Mouse (Mus musculus) right cerebral cortex, adult 2 months (tissue): Measurements from ENCODE around the gene Znrf1.
"Not testable (repeated sequence)": the region's sequence is repeated elsewhere in the genome, so short reads cannot be mapped to it uniquely, and the experiment has no call there.

Source experiments
- DNase-seq, 2 experiments: peaks; one replicate each; pipeline ENCODE4 v3.0.0; 2021 to 2022; ENCODE audit warnings: low spot score in 2 of 2

Gene Znrf1

DNA sequence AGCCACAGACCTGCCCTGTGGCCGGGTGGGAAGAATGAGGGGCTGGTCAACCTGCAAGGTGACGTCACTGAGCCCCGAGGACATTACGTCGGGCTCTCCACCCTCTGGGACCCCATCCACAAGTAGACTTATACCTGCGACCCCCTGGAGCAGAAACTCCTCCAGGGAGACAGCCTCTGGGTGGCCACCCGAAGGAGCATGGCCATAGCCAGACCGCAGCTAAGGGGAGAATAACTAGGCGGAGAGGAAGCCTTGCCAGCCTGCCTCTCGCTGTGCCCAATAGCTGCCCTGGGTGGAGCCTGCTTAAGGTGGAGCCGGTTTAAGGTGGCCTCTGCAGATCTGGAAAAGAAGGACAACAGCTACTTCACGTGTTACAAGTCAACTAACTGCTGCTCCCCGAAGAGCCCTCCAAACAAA, 94.2 kb downstream of the Znrf1 start, which contains the start of gene Ldhd:
Gene Ldhd (minus strand): TSS at position 270 of the 417 bp plus-strand sequence.
- DNase-seq, result peak; percentile 39 to 55

DNA sequence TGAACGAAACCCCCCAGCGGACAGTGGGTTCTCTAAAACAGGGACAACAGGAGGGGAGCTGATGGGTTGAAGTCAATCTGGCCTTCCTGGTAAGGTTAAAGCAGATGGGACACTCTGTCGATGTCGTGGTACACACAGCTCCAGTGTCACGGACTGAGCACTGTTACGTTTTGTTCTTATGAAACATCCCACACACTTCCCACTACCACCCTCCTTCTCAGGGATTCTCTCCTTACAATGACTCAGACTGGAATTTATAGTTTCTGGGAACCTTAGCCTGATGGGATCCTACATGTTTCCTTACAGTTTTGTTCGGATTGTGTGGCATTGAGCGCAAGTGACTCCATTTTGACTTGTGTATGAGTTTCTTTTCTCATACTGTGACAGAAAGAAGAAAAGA, 95.7 kb downstream of the Znrf1 start:
- DNase-seq, result peak in 1 of 2 experiments; percentile 49

DNA sequence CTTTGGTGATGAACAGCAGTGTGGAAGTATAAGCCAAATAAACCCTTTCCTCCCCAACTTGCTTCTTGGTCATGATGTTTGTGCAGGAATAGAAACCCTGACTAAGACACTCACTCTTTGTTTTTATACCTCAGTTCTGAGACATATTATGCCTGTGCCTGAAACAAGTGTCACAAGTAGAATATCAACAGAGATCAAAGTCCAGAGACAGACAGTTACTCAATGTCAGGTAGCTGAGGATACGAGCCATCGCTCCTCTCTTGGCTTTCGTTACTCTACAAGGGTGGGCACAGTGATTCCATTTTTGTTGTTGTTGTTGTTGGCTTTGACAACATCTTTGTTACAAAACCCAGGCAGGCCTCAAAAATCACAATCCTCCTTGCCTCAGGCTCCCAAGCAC, 97.1 kb downstream of the Znrf1 start:
- DNase-seq, result no peak

DNA sequence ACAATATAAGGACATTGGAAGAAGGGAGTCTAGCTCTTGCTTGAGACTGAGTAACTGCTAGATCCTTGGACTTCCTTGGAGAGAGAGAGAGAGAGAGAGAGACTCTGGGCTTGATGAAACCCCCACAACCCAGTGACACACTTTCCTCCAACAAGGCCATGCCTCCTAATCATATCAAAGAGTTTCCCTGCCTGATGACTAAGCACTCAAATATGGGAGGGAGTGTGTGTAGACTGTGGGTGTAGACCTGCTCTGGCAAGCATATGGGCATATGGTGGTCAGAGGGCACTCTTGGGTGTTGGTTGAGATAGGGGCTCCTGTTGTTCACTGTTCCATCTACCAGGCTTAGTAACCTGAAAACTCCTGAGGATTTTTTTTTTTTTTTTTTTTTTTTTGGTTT, 102.2 kb downstream of the Znrf1 start:
- no peak for DNase-seq

DNA sequence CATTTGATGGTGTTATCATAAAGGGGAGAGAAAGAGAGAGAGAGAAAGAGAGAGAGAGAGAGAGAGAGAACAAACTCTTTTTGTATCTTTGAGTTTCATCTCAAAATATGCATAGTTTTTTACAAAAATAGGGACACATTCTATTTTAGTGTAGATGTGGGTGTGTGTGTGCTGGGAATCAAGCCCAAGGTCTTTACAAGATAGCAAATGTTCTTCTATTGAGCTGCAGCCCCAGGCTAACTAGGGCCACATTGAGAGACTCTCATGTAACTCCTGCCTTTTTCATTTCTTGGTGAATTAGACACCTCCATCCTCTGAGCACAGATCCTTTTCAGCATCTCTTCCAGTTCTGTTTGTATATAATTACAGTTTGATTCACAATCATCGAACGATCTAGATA, 105.2 kb downstream of the Znrf1 start:
- DNase-seq, result no peak

DNA sequence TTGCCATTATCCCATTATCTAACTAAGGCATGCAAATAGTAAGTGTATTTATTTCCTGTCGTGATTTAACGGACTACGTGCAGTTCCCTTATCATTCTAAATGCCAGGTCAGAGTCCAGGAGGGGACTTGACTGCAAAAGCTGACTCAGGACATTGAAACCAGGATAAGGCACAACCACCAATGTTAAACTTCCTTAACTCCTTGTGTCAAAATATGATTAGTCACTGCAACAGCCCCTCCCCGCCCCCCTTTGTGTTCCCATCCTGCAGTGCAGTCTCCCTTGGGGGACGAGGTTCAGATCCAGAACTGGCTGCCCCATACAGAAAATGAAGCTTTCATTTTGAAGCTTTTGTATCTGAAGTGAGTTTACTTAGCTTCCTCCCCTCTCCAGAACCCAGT, 106.6 kb downstream of the Znrf1 start:
- no peak for DNase-seq

DNA sequence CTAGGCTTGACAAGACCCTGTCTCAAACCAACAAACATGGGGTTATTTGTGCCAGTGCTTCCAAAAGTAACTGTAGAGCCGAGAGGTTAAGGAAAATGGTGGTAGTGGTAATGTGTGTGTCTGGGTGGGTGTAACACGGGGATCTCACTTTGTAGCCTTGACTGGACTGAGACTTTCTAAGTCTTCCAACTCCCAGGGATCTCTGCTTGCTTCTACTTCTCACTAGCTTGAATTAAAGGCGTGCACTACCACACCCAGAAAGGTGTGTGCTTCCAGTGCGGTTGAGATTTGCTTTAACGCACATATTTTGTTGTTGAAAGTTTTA, 107.0 kb downstream of the Znrf1 start:
- no peak for DNase-seq

DNA sequence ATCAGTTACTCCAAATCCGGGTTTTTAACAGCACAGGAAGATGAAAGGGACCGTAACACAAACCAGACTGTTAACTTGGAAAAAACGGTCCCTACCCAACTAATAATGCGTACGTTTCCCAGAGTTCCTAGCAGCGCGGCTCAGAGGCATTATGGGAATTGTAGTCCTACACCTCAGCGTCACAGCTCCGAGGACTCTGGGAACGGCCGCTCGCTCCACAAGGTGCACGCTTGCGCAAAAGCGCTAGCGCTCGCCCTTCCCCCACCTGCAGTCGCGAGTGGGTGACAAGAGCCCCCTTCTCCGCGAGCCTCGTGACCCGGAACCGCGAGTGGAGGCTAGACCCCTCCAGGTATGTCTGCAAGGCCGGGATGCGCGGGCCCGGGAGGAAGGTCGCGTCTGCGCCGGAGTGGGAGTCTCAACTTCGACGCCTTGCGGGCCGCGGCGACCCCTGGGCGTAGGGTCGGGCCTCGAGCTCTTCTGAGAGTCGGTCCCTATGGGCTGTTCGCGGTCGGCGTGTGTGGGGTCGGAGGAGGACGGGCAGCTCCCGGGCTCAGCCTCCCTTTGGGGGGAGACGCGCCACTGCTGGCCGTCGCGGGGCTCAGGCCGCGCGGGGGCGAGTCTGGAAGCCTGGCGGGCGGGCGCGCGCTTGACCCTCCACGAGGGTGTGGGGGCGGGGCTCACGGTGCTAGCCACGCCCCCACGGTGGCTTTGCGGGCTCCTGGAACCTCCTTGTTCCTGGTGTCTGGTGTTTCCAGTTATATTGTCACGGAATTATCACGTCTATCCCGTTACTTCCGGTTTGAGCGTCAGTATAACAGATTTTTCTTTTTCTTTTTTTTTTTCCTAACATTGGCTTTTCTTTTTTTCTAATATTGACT, 107.6 kb downstream of the Znrf1 start, which contains the start of gene Zfp1:
Gene Zfp1 (plus strand): TSS at position 138 of the 878 bp plus-strand sequence.
- peak; percentile 94 to 95 for DNase-seq

DNA sequence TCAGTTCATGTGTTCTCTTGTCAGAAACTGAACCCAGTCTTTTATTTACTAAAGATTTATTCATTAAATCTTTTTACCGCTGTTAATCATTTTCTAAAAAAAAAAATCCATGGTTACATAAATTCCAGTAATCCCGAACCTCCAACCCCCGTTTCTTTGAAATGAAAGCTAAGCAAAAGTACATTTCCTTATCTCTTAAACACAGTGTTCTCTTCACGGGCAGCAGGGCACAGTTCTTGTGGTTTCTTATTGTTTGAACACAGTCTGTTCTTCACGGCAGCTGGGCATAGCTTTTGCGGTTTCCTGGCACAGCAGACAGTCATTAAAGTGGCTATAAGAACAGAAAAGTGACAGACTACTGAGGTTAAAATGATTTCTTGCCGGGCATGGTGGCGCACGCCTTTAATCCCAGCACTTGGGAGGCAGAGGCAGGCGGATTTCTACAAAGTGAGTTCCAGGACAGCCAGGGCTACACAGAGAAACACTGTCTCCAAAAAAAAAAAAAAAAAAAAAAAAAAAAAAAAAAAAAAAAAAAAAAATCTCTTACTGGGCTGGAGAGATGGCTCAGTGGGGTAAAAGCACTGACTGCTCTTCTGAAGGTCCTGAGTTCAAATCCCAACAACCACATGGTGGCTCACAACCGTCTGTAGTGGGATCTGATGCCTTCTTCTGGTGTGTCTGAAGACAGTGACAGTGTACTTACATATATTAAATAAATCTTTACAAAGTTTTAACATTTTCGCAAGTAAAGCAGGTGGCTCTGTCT, 108.6 kb downstream of the Znrf1 start:
- not testable (repeated sequence) for DNase-seq

DNA sequence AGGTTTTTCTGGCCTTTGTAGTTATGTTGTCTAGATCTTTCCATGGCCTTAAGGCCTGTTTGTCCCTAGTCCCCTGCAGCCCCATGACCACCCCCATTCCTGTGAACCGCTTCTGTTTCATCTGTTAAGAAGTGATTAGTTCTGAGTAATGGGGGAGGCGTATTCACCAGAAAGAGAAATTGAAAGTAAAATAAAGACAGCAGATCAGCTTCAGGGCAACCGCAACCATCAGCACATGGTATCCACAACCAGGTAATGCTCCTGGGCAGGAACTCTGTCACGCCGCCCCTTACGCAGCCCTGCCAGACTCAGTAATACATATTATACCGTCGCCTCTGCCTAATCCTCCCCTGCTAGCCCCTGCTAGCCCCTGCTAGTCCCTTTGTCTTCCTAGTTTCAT, 109.8 kb downstream of the Znrf1 start:
- no peak for DNase-seq

DNA sequence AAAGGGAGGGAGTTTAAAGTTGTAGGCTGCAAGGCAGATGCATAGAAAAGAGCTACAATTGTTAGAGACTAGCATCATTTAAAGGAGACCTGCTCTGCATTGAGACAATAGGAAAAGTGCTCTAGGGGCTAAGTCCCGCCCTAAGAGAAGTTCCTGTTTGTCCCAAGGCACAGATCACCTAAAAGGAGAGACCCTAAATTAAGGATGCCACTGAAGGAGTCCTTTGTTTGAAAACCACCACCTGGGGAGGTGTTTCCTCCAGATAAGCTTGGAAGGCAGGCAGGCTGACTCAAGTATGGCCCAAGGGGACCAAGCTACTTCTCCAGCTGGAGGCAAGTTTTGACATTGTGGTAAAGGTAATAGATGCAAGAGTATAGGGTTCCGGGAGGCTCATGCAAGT, 112.9 kb downstream of the Znrf1 start:
- no peak for DNase-seq

DNA sequence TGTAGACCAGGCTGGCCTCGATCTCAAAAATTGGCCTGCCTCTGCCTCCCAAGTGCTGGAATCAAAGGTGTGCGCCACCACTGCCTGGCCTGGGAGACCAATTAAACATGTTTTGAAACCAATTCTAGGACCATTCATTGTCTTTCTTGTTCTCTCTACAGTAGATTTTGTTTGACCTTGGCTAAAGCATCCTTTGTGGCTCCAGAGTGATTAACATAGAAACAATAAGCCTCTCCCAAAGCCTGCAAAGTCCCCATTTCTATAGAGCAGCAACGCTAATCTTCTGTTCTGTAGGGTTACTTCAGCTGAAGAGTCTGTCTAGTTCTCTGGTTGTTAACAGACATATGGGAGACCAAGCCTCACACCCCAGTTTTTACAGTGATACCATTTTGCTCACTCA, 114.8 kb downstream of the Znrf1 start:
- no peak for DNase-seq

DNA sequence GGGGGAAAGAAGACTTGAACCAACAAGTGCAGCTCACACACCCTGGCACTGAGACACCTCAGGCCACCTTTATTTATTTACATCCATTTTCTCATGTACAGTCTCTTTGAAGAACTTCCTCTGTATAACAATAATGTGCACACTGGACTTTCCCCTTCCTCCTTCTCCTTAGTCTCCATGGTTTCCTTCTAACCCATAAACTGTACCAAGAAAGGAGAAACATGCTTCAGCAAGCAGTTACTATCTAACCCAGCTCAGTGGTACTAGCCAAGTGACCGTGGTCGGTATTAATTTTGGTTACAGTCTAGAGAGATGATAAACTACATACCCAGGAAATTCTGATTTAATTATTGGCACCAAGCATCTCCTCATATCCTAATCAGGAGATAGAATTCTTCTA, 117.6 kb downstream of the Znrf1 start:
- DNase-seq, result no peak

DNA sequence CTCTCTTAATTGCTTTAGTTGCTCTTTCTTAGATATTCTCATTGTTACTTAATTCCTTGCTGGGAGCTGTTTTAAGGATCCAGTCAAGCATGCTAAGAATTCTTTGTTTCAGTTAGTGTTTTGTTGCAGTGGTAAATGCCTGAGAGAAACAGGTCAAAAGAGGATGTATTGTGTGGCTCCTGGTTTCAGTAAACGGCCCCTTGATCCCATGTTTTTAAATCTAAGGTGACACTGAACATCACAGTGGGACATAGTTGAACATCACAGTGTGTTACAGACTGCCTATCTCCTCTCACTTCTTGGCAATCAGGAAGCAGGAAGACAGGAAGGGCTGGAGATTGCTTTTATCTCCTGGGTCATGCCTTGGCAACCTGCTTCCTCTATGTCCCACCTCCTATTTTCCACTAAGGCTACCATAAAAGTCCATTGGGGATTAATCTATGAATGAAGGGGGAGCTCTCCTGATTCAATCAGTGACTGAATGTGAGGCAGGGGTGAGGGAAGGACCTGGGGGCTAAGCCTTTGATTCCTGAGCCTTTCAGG, 121.5 kb downstream of the Znrf1 start:
- DNase-seq, result no peak

DNA sequence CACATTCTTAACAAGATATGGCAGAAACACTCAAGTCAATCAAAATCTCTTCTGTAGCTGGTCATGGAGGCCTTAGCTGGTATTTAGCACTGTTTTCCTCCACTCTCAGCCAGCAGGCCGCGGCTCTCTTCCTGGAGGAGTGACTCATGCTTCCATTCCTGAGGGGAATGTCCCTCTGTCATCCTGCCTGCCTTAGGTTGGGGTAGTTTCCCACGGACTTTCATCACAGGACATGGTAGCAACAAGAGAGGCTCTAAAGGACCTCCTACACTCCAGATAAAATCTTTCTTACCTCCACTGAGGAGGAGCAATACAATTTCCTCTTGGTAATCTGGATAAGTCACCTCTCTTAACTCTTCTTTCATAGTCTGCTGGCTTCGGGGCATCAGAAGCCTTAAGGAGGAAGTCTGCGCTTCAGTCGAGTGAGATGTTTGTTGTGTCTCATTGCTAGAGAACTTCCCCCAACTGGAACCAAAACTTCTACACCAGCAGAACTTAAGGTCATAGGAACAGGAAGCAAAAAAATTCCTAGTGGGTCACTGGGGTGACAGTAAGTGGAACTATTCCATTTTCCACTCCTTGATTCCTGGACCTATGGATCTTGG, 123.0 kb downstream of the Znrf1 start:
- no peak for DNase-seq

DNA sequence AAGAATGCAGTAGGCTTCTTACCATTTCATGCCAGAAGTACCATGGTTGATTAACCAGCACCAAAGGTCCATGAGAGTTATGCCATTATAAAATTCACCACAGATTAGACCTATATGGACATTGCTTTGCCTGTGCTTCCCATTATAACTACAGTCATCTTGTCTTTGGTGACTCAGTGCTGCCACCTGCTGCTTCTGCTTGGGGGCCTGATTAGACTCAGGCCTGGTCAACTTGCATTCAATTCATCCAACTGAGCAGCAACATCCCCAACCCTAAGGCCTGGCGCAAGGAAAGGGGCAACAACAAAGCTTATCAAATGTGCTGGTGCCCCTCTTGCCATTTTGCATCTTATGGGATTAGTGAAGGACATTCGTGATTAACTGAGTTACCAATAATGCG, 126.6 kb downstream of the Znrf1 start:
- peak; percentile 85 to 90 for DNase-seq

DNA sequence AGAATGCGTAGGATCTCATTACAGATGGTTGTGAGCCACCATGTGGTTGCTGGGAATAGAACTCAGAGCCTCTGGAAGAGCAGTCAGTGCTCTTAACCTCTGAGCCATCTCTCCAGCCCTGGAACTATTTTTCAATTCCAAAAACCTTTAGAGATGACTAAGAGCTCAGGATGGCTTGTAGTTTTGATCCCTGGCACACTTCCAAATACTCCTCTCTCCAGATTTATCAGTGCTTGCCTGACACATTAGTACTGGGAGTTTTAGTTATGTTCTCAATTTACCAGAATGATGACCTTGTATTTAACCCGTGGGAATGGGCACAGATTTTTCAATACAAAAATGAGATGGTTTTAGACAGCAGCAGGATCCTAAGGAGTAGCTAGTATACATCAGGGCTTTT, 130.9 kb downstream of the Znrf1 start:
- no peak for DNase-seq
